Mouse (Mus musculus): ENCODE measurements around the gene Ascl1. TPM values are rescaled to one million over a fixed set of nuclear protein-coding genes. Genes with fewer than 3 reads are reported as not detected.

The Ascl1 gene
- not detected for polyA plus RNA-seq (2017; shearing (Covaris generic))

DNA sequence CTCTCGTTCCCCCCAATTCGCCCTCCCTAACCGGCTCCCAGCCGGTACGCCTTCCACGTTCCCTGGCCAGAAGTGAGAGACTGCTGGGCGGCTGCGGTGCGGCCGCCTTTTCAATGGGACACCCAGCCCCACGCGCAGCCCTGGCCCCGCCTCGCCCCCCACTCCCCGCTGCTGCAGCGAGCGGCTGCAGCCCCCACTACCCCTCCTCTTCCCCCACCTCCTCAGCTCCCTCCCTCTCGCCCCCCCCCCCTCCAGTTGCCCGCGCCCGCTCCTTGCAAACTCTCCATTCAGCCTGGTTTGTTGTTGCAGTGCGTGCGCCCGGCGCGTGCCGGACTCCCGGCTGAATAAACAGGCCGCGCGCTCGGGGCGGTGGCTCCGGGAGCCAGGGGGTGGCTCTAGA, at the start of gene Ascl1:
Gene Ascl1 (minus strand): TSS at position 85 of the 400 bp plus-strand sequence.
- ATAC-seq = no peak

DNA sequence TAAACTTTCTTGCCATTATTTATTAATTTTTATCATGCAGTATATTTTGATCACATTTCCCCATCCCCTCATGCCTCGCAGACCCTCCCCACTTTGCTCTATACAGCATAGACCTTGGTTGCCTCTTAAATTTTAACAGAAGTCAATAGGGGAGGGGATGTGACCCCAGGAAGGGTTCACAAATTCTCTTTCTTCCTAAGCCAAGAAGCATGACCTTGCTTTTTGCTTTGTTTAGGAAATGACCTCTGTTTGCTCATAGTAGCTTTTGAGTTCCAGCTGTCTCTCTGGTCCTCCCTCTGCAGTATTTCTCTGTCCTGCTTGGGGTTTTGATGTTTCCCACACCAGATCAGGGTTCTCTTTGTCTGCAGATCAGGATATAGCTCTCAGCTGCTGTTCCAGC, 40.7 kb upstream of the Ascl1 start:
- no peak for ATAC-seq

DNA sequence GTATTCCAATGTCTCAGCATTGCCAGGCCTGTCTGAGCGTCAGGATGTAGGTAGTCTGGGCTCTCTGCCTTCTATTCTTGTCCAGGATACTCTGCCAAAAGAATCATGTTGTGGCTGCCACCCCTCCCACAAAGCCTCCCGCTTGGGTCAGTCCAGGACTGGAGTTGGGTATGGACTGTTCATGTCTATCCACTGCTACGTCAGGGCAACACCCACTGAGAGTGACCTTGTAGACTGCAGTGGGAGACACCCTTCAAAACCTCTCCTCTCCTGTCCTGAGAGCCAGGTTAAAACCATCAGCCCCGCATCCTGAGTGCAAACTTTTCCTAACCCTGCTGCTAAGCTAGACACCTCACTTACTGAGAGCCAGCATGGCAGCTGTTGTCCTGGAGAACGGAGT, 28.2 kb upstream of the Ascl1 start, which contains the start of gene Pah:
Gene Pah (plus strand): TSS at position 150 of the 400 bp plus-strand sequence.
- ATAC-seq = no peak

- no peak for ATAC-seq
Measured at GRCm38 (mm10) chr10:87520401-87521116, 27.1 kb upstream of the Ascl1 start.

- no peak for ATAC-seq
Measured at GRCm38 (mm10) chr10:87518585-87518984, 25.1 kb upstream of the Ascl1 start.

DNA sequence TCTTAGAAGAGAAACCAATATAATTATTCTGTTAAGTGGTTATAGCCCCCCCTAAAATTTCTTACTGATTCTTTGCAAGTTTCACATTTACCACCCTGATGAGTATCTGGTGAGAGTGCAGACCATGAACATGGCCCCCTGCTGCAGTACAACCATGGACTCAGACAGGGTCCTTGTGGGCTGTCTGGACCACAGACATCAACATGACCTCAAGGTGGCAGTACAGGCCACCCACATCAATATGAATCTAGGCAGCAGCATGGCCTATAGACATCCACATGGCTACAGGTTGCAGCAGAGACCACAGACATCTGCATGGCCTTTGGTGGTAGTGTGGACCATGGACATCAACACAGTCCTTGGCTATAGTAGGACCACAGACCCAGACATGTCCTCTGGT, 19.6 kb upstream of the Ascl1 start:
- no peak for ATAC-seq

GRCm38 (mm10) chr10:87508581-87508980, 15.1 kb upstream of the Ascl1 start:
- ATAC-seq = no peak

- no peak for ATAC-seq
Measured at GRCm38 (mm10) chr10:87503946-87504345, 10.5 kb upstream of the Ascl1 start.

- ATAC-seq = no peak
Measured at GRCm38 (mm10) chr10:87502283-87502682, 8.8 kb upstream of the Ascl1 start.

DNA sequence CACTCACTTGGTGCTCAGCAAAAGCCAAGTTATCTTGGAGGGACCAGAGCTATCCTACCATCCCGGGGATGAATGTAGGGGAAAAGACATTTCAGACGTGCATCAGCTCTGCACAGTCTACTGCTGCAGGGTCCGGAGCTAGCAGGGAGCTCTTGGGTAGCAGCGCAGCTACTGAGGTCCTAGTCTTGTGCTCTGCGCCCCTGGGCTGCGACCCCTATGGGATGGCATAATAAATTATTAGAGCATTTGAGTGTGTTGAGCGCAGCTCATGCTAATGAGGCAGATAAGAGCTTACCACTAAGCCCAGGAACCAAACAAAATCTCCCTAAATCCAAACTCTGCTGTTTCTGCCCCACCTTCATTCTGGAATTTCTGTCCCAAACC, 8.2 kb upstream of the Ascl1 start:
- ATAC-seq = no peak

DNA sequence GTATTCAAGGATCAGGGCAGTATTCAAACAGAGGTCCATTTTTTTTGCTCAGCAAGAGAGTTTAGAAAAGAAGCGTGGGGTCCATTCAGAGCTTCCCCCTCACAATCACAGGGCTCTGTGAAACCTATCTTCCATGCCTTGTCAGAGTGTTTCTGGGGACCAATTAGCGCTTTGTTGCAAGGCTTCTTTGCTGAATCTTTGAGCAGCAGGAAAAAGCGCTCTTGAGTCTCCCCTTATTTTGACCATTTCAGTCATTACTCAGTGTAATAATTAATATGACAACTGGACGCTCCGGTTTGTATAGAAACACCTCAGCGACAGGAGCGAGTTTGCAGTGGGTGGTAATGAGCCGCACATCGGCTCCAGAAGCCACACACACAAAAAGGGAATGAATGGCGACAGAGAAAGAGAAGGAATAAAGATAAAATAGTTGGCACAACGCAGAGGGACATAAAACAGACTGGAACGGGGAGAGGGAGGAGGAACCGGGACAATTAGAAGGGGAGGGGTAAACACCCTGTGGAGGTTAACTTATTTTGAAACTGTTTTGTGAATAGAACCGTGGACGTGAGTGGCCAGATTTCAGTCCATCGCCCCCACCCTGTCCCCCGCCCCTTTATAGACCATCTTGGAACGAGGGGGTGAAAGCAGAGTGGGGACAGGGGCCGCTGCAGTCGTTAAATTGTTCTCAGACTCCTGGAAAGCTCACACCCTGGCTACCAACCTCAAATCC, 7.6 kb upstream of the Ascl1 start:
- ATAC-seq = no peak

DNA sequence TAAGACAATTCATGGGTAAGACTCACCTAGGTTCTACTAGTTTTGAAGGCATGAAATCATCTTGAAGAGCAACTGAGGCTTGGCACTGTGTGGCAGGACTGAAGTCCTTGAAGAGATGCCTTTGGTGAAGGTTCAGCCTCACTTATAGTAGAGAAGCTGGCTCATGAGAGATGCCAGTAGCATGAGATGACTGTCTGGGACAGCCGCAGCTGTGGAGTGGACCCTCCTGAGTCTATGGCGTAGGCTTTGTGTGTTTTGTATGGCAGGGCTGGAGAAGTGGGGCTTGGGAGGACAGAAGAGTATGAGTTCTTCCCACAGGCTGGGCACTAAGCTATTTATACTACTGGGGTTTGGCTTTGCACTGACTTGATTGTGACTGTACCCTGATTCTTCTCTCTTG, 3.6 kb upstream of the Ascl1 start:
- no peak for ATAC-seq

GRCm38 (mm10) chr10:87494596-87494995, 1.1 kb upstream of the Ascl1 start:
- ATAC-seq = no peak

GRCm38 (mm10) chr10:87494176-87494575, 716 bp upstream of the Ascl1 start:
- no peak for ATAC-seq

DNA sequence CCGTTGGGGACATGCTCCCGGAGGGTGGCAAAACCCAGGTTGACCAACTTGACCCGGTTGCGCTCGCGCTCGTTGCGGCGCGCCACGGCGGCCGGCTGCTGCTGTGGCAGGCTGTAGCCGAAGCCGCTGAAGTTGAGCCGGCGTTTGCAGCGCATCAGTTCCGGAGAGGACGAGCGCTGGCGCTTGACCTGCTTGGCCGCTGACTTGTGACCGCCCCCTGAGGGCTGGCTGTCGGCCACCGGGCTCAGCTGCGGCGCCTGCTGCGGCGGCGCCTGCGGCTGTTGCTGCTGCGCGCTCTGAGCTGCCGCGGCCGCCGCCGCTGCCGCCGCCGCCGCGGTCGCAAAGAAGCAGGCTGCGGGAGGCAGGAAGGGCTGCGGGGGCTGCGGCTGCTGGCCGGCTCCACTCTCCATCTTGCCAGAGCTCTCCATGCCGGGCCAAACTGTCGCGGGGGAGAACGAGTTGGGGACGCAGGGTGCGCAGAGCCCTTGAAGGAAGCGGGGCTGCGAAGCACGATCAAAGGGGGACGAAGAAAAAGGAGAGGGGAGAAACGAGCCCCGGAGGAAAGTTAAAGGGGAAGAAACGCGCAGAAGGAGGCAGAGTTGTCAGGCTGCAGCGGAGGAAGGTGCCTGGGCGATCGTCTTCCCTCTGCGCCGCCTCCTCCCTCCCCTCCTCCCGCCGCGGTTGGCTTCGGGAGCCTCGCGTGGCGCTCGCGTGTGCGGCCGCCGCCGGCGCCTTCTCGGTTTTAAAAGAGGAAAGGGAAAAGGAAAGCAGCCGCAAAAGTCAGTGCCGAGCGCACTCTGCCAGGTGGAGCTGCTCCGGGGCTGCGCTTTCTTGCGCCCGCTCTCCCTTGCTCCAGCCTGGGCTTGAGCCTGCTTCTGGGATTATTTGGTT, 554 bp downstream of the Ascl1 start:
- no peak for ATAC-seq

GRCm38 (mm10) chr10:87492332-87492660, 1.2 kb downstream of the Ascl1 start:
- ATAC-seq = no peak

DNA sequence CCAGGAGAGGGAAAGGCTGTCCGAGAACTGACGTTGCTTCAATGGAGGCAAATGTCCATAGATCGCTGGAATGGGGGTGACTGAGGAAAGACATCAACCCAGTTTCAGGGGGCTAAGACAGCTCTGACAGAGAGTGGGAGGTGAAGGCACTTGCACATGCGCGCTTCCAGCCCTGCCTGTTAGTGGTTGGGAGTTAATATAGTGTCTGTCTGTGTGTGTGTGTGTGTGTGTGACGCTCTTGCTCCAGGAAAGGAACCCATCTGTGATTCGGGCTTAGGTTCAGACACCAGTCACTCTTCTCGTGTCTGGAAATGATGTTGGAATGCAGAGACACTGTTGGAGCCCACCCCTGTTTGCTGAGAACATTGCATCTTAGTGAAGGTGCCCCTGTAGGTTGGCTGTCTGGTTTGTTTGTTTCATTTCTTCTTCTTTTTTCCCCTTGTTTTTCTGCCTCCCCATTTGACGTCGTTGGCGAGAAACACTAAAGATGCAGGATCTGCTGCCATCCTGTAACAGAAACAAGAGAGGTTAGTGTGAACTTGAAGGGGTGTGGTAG, 1.9 kb downstream of the Ascl1 start:
- ATAC-seq = no peak

- no peak for ATAC-seq
Measured at GRCm38 (mm10) chr10:87490328-87490727, 3.1 kb downstream of the Ascl1 start.

DNA sequence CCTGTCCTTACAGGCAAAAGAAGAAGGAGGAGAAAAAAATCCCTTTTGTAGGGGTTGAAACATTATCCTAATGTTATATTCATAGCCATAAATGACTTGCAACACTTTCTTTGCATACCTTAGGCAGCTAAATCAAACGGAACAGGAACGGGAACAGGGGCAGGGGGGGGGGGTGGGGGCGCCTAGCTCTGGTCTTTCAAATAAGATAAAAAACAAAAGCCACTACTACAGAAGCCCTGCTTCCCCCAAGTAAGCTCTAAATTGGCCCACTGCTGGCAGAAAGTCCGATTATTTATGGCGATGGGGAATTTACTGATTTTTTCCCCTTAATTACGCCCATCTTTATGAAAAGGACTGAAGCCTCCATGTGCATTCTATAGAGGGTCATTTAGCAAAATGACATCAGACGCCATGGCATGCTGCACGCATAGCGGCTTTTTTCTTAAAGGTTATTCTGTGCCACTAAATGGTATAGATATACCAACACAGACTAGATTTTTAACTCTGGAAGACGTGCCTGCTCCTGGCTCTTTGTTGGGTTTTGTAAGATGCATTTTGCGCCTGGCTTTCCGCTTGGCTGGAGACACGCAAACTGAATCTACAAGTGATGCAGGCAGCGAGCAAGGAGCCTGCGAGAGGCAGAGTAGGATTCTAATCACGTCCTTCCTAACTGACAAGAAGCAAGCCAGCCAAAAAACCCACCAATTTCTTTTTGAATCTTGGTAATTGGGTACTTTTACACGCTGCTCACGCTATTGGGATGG, 4.0 kb downstream of the Ascl1 start:
- ATAC-seq = no peak

GRCm38 (mm10) chr10:87488429-87489145, 4.9 kb downstream of the Ascl1 start:
- ATAC-seq = no peak

Data from CD4-positive, CD25-positive, alpha-beta regulatory T cell, adult 4 months (primary cell).